Comparison of ENCODE assay signal across 18 mouse cellular contexts in genomic region chr6:72961603-72962002, GRCm38 (mm10). TPM values are rescaled to one million over a fixed set of nuclear protein-coding genes. Genes with fewer than 3 reads are reported as not detected.
DNase-seq lines count a peak whose midpoint lies in the region; ATAC-seq and TF ChIP-seq lines count a peak whose summit lies in the region.
"Had no signal": no experiment of that assay in that cellular context is flagged by ENCODE, and none has a peak within 500 bp of the region (broad histone marks: within the 10 kb centered on the region; RNA-seq: fewer than 3 reads in every experiment).

No protein-coding gene starts in this region.

- H3K27ac ChIP-seq in heart, postnatal 0 days (ENCODE audit: low read depth) = no peak overlapping the region
- 0 out of 2 replicates have a peak overlapping the region, but pooled peaks have one; percentile 15 for H3K27ac ChIP-seq in liver, embryonic 15.5 days (replicated peaks)
- H3K27ac ChIP-seq in intestine, embryonic 15.5 days = peak overlapping the region; percentile 75
- peak overlapping the region; percentile 44; the same call in 1 of the 2 replicates for H3K27ac ChIP-seq in stomach, embryonic 14.5 days (ENCODE audit: low read length)
- H3K27ac ChIP-seq: embryonic facial prominence, embryonic 13.5 days; heart, embryonic 13.5 days; layer of hippocampus, adult 2 months; midbrain, embryonic 15.5 days had no signal

- no peaks in the 10 kb centered on the region for H3K4me1 ChIP-seq in heart, postnatal 0 days (ENCODE audit: control insufficient read depth, insufficient read depth)
- peaks cover 25% of the 10 kb centered on the region for H3K4me1 ChIP-seq in liver, embryonic 15.5 days (replicated peaks)
- H3K4me1 ChIP-seq in intestine, embryonic 15.5 days (replicated peaks) = peaks cover 10% of the 10 kb centered on the region; the same call in 1 of the 2 replicates
- H3K4me1 ChIP-seq in stomach, embryonic 14.5 days (ENCODE audit: control insufficient read depth, insufficient read depth, low read length) = peaks cover 10% of the 10 kb centered on the region; the same call in 1 of the 2 replicates

- TF ChIP-seq CTCF in heart, postnatal 0 days (IDR thresholded peaks at IDR 0.05; ENCODE audit: low read depth) = no peak

- no peak overlapping the region for H3K4me3 ChIP-seq in heart, postnatal 0 days (ENCODE audit: low read depth, low read length)
- H3K4me3 ChIP-seq in liver, embryonic 15.5 days (replicated peaks) = no peak overlapping the region
- H3K4me3 ChIP-seq in intestine, embryonic 15.5 days (replicated peaks) = no peak overlapping the region
- H3K4me3 ChIP-seq in stomach, embryonic 14.5 days (ENCODE audit: low read depth, low read length) = no peak overlapping the region
- H3K4me3 ChIP-seq: embryonic facial prominence, embryonic 13.5 days; heart, embryonic 13.5 days; layer of hippocampus, adult 2 months; midbrain, embryonic 15.5 days had no signal

- no peak overlapping the region for H3K9ac ChIP-seq in heart, postnatal 0 days (replicated peaks; ENCODE audit: low read depth, low read length)
- H3K9ac ChIP-seq in liver, embryonic 15.5 days = no peak overlapping the region
- no peak overlapping the region for H3K9ac ChIP-seq in intestine, embryonic 15.5 days
- H3K9ac ChIP-seq in stomach, embryonic 14.5 days (replicated peaks; ENCODE audit: low read depth, low read length) = no peak overlapping the region
- H3K9ac ChIP-seq: embryonic facial prominence, embryonic 13.5 days; heart, embryonic 13.5 days; midbrain, embryonic 15.5 days had no signal

- H3K36me3 ChIP-seq in heart, postnatal 0 days (replicated peaks; ENCODE audit: control insufficient read depth, insufficient read depth, low read length) = no peaks in the 10 kb centered on the region
- no peaks in the 10 kb centered on the region for H3K36me3 ChIP-seq in liver, embryonic 15.5 days (replicated peaks)
- no peaks in the 10 kb centered on the region for H3K36me3 ChIP-seq in intestine, embryonic 15.5 days
- no peaks in the 10 kb centered on the region for H3K36me3 ChIP-seq in stomach, embryonic 14.5 days (ENCODE audit: control insufficient read depth, insufficient read depth, low read length)
- H3K36me3 ChIP-seq: embryonic facial prominence, embryonic 13.5 days; heart, embryonic 13.5 days; midbrain, embryonic 15.5 days had no signal

- 88% methylated on average over 9 of the region's 9 CpGs for WGBS in heart, postnatal 0 days
- 66% methylated on average over 9 of the region's 9 CpGs for WGBS in liver, embryonic 15.5 days (ENCODE audit: insufficient replicate concordance)
- WGBS in intestine, embryonic 15.5 days = 57% methylated on average over 9 of the region's 9 CpGs
- 55% methylated on average over 9 of the region's 9 CpGs for WGBS in stomach, embryonic 14.5 days

- H3K9me3 ChIP-seq in heart, postnatal 0 days (replicated peaks; ENCODE audit: control insufficient read depth, low read length) = no peaks in the 10 kb centered on the region
- no peaks in the 10 kb centered on the region for H3K9me3 ChIP-seq in liver, embryonic 15.5 days (replicated peaks)
- no peaks in the 10 kb centered on the region for H3K9me3 ChIP-seq in intestine, embryonic 15.5 days
- no peaks in the 10 kb centered on the region for H3K9me3 ChIP-seq in stomach, embryonic 14.5 days (ENCODE audit: control insufficient read depth, low read depth, low read length)
- H3K9me3 ChIP-seq: embryonic facial prominence, embryonic 13.5 days; heart, embryonic 13.5 days; midbrain, embryonic 15.5 days had no signal

- ATAC-seq in heart, postnatal 0 days (ENCODE audit: insufficient read depth, low read depth) = no peak
- 0 out of 2 replicates have a peak, but pooled peaks have one; percentile 25 for ATAC-seq in liver, embryonic 15.5 days (ENCODE audit: insufficient read depth)
- peak; percentile 61 for ATAC-seq in intestine, embryonic 15.5 days
- no peak; the same call in 1 of the 2 replicates for ATAC-seq in stomach, embryonic 14.5 days (ENCODE audit: insufficient number of reproducible peaks, insufficient read depth, low FRiP score, low read depth)
- ATAC-seq: forebrain, embryonic 16.5 days; lung, postnatal 0 days; midbrain, embryonic 15.5 days; Patski had no signal

- no peak for TF ChIP-seq EP300 in heart, postnatal 0 days (IDR thresholded peaks at IDR 0.05; ENCODE audit: low read depth)

- DNase-seq in heart, postnatal 0 days (ENCODE audit: low spot score) = no peak
- no peak for DNase-seq in heart, adult 9 months (ENCODE audit: low spot score in 2 of 2)
- no peak for DNase-seq in liver
- no peak for DNase-seq in left cerebral cortex, adult 11 months (ENCODE audit: low spot score)
- no peak for DNase-seq in thymus, adult 18-20 months
- DNase-seq: adrenal gland, postnatal 25 days; cerebellum, adult 18-20 months; heart, postnatal 4 days had no signal

- H3K4me2 ChIP-seq in heart, postnatal 0 days (ENCODE audit: low read depth, low read length) = peak overlapping the region; percentile 18; the same call in 1 of the 2 replicates
- H3K4me2 ChIP-seq in liver, embryonic 15.5 days = no peak overlapping the region
- peak overlapping the region; percentile 20 for H3K4me2 ChIP-seq in intestine, embryonic 15.5 days (replicated peaks)
- no peak overlapping the region for H3K4me2 ChIP-seq in stomach, embryonic 14.5 days (replicated peaks; ENCODE audit: low read depth, low read length)
- H3K4me2 ChIP-seq: embryonic facial prominence, embryonic 13.5 days; heart, embryonic 13.5 days; midbrain, embryonic 15.5 days had no signal

- H3K27me3 ChIP-seq in heart, postnatal 0 days (ENCODE audit: control insufficient read depth, insufficient read depth, low read length) = no peaks in the 10 kb centered on the region
- H3K27me3 ChIP-seq in liver, embryonic 15.5 days = peaks cover 29% of the 10 kb centered on the region
- H3K27me3 ChIP-seq in intestine, embryonic 15.5 days (replicated peaks) = no peaks in the 10 kb centered on the region
- H3K27me3 ChIP-seq in stomach, embryonic 14.5 days (ENCODE audit: control insufficient read depth, insufficient read depth, low read length) = no peaks in the 10 kb centered on the region
- H3K27me3 ChIP-seq: embryonic facial prominence, embryonic 13.5 days; heart, embryonic 13.5 days; midbrain, embryonic 15.5 days; Patski had no signal

RNA-seq across cellular contexts. Expression of gene Tmsb10, which starts 3.1 kb away (rescaled TPM):
- total RNA-seq in heart, postnatal 0 days (2014; rRNA removed; ENCODE audit: low replicate concordance) = 43.7 and 63.7 TPM in 2 replicates
- polyA plus RNA-seq in heart, postnatal 0 days (2015; fragmentation: Nextera tagmentation; extraction: Ambion mirVana) = 1,264 and 1,367 TPM in 2 replicates
- polyA plus RNA-seq in liver, embryonic 15.5 days (2015; fragmentation: Nextera tagmentation; extraction: Ambion mirVana) = 166 and 189 TPM in 2 replicates
- polyA plus RNA-seq in intestine, embryonic 15.5 days (2015; fragmentation: Nextera tagmentation; extraction: Ambion mirVana) = 1,739 and 2,151 TPM in 2 replicates
- polyA plus RNA-seq in stomach, embryonic 14.5 days (2014; fragmentation: Nextera tagmentation; extraction: Ambion mirVana) = 2,356 and 2,370 TPM in 2 replicates

Comparison
In these comparisons a context has a peak if more than half of its experiments do, and no peak if none do; other contexts are left out.
1. ATAC-seq: peak in liver, embryonic 15.5 days (single experiment) and intestine, embryonic 15.5 days (single experiment); none in heart, postnatal 0 days (single experiment) and stomach, embryonic 14.5 days (single experiment).
2. H3K4me2 ChIP-seq: peak in heart, postnatal 0 days (single experiment) and intestine, embryonic 15.5 days (single experiment); none in liver, embryonic 15.5 days (single experiment) and stomach, embryonic 14.5 days (single experiment).